Mouse (Mus musculus) midbrain, embryonic 13.5 days (tissue): ENCODE measurements at regions not wholly inside any gene's neighbourhood (a gene's known extent, or its start where the extent isn't known, plus 50 kb on each side); places are given as distances from the start of the nearest gene placed in this dataset.
A peak's percentile ranks its signal among the peaks of the same experiment; 100 is the strongest.

Experiments used
- ATAC-seq: fragments of 200-750 bp; cut with Nextera tagmentation; 2 replicates; pipeline ENCODE4 v1.8.0; 2017; ENCODE audit warnings: mild to moderate bottlenecking, moderate TSS enrichment, moderate library complexity
- H3K27ac ChIP-seq: fragments of 300-500 bp; sonication (generic); 2 replicates; pipeline ENCODE4 v1.5.1; 2015; ENCODE audit warnings: inconsistent platforms, mild to moderate bottlenecking, moderate library complexity
- H3K27me3 ChIP-seq: fragments of 300-500 bp; sonication (generic); 2 replicates; pipeline ENCODE4 v1.6.1; 2015; ENCODE audit warnings: mild to moderate bottlenecking, inconsistent platforms
- H3K36me3 ChIP-seq: fragments of 300-500 bp; sonication (generic); 2 replicates; pipeline ENCODE4 v1.6.1; 2015; ENCODE audit warnings: mild to moderate bottlenecking, inconsistent platforms
- H3K4me1 ChIP-seq: fragments of 300-500 bp; sonication (generic); replicated peaks from 2 replicates; pipeline ENCODE4 v1.6.1; 2015; ENCODE audit warnings: inconsistent platforms
- H3K4me2 ChIP-seq: fragments of 300-500 bp; sonication (generic); replicated peaks from 2 replicates; pipeline ENCODE4 v1.6.1; 2015; ENCODE audit warnings: moderate library complexity, mild to moderate bottlenecking, inconsistent platforms
- H3K4me3 ChIP-seq: fragments of 300-500 bp; sonication (generic); replicated peaks from 2 replicates; pipeline ENCODE4 v1.5.1; 2015; ENCODE audit warnings: mild to moderate bottlenecking, inconsistent platforms
- H3K9ac ChIP-seq: fragments of 300-500 bp; sonication (generic); replicated peaks from 2 replicates; pipeline ENCODE4 v1.6.1; 2015; ENCODE audit warnings: mild to moderate bottlenecking, inconsistent platforms
- H3K9me3 ChIP-seq: fragments of 300-500 bp; sonication (generic); 2 replicates; pipeline ENCODE4 v1.6.1; 2016; ENCODE audit warnings: mild to moderate bottlenecking, inconsistent platforms
- WGBS: fragments of 180-500 bp; shearing (Covaris S2); methylation state at CpG from one replicate; pipeline ENCODE4 v1.1.7; 2015; 5-methylcytosine and 5-hydroxymethylcytosine counted together

DNA sequence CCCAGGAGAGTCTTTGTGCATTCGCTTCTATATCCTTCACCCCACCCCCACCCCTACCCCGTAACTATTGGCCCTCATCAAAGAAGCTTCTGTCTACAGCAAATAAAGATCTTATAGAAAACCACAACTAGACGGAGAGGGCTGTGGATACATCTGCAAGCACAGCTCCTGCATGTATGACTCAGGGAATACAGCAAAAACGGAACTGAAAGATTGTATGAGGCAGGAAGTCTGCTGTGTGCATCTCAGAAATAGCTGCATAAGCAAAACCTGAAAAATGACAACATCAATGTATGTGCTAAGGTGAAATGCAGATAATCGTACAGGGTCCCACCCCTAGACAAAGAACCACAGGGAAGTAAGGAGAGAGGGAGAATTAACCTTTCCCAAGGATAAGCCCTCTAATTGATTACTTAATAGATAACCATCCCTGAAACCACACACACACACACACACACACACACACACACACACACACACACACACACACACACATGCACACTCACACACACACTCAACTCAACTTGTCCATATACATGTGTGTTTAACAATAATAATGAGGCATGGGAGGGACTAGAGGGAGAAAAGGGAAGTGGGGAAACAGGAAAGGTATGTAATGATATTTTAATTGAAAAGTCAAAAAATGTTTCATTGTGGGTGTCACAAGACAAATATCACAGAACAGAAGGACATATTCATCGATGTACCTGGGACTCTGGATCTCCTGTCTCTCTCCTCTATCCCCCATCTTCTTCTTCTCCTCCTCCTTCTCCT is 416.6 kb downstream of the Rprm start:
- no peak overlapping the region for H3K4me2 ChIP-seq
- no peaks in the 10 kb centered on the region for H3K9me3 ChIP-seq
- H3K27ac ChIP-seq: no peak overlapping the region
- 86% methylated on average over 6 of the region's 6 CpGs for WGBS
- H3K4me3 ChIP-seq: no peak overlapping the region
- no peaks in the 10 kb centered on the region for H3K4me1 ChIP-seq
- H3K36me3 ChIP-seq: no peaks in the 10 kb centered on the region
- ATAC-seq: no peak
- H3K9ac ChIP-seq: no peak overlapping the region
- H3K27me3 ChIP-seq: no peaks in the 10 kb centered on the region

GRCm38 (mm10) chr2:53680350-53681011 is 404.9 kb downstream of the Rprm start:
- no peaks in the 10 kb centered on the region for H3K36me3 ChIP-seq
- no peak overlapping the region for H3K27ac ChIP-seq
- 88% methylated on average over 5 of the region's 5 CpGs for WGBS
- no peaks in the 10 kb centered on the region for H3K9me3 ChIP-seq
- no peak overlapping the region for H3K4me3 ChIP-seq
- H3K4me1 ChIP-seq: peaks cover 5% of the 10 kb centered on the region
- no peak overlapping the region for H3K4me2 ChIP-seq
- ATAC-seq: no peak
- H3K9ac ChIP-seq: no peak overlapping the region
- no peaks in the 10 kb centered on the region for H3K27me3 ChIP-seq

- H3K4me2 ChIP-seq: no peak overlapping the region
- H3K27ac ChIP-seq: no peak overlapping the region
- no peak overlapping the region for H3K4me3 ChIP-seq
- H3K9ac ChIP-seq: no peak overlapping the region
- WGBS: 10% methylated on average over 4 of the region's 4 CpGs
- no peaks in the 10 kb centered on the region for H3K36me3 ChIP-seq
- H3K27me3 ChIP-seq: no peaks in the 10 kb centered on the region
- H3K4me1 ChIP-seq: peaks cover 5% of the 10 kb centered on the region
- no peak for ATAC-seq
- H3K9me3 ChIP-seq: no peaks in the 10 kb centered on the region
These were observed 402.8 kb downstream of the Rprm start for GRCm38 (mm10) chr2:53682599-53682998.

GRCm38 (mm10) chr2:53687281-53687680 is 398.1 kb downstream of the Rprm start:
- no peak overlapping the region for H3K4me3 ChIP-seq
- H3K27ac ChIP-seq: no peak overlapping the region
- 92% methylated on average over 7 of the region's 7 CpGs for WGBS
- H3K36me3 ChIP-seq: no peaks in the 10 kb centered on the region
- peaks cover 5% of the 10 kb centered on the region for H3K4me1 ChIP-seq
- H3K4me2 ChIP-seq: no peak overlapping the region
- no peak overlapping the region for H3K9ac ChIP-seq
- H3K9me3 ChIP-seq: no peaks in the 10 kb centered on the region
- H3K27me3 ChIP-seq: no peaks in the 10 kb centered on the region
- ATAC-seq: no peak

DNA sequence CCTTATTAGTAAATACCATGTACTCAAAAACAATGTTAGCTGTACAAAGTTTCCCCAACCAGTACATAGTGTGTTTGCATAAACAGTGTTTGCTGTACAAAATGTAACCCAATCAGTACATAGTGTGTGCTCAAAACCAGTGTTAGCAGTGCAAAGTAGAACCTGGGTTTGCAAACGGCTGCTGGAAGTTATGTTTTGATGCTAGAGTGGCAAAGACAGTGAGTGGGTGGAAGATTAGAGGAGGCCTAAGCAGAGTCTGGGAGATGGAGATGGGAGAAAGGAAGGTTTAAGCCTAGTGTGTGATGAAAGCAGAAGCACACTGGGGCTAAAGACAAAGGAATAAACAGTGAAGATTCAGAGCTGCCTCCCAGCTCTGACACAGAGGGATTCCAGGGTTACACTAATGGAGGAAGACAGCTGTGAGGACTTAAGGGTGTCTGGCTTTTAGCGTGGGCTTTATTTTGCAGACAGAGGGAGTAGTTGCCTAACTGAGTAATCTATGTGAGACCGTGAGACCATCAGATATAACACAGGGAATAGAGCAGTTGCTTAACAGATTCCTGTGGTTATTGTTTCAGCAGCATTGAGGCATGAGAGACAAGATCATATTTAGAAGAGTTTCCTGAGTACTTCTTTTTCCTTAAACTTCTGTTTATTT is 396.0 kb downstream of the Rprm start:
- H3K27me3 ChIP-seq: no peaks in the 10 kb centered on the region
- 21% methylated on average over 3 of the region's 3 CpGs for WGBS
- no peak overlapping the region for H3K4me2 ChIP-seq
- no peaks in the 10 kb centered on the region for H3K36me3 ChIP-seq
- H3K27ac ChIP-seq: no peak overlapping the region
- ATAC-seq: peak; percentile 68
- H3K9ac ChIP-seq: no peak overlapping the region
- H3K9me3 ChIP-seq: no peaks in the 10 kb centered on the region
- no peak overlapping the region for H3K4me3 ChIP-seq
- no peaks in the 10 kb centered on the region for H3K4me1 ChIP-seq

DNA sequence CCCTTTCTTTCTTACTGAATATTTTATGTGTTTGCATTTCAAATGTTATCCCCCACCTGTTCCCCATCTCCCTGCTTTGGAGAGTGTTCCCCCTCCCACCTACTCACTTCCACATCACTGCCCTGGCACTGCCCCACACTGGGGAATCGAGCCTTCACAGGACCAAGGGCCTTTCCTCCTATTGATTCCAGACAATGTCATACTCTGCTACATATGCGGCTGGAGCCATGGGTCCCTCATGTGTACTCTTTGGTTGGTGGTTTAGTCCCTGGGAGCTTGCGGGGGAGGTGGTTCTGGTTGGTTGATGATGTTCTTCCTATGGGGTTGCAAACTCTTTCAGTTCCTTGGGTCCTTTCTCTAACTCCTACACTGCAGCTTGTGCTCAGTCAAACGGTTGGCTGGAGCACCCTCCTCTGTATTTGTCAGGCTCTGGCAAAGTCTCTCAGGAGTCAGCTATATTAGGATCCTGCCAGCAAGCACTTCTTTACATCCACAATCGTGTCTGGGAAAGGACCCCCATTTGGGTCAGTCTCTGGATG is 393.7 kb downstream of the Rprm start:
- 62% methylated on average over 5 of the region's 5 CpGs for WGBS
- H3K4me1 ChIP-seq: no peaks in the 10 kb centered on the region
- H3K27ac ChIP-seq: no peak overlapping the region
- H3K36me3 ChIP-seq: no peaks in the 10 kb centered on the region
- H3K4me2 ChIP-seq: no peak overlapping the region
- H3K4me3 ChIP-seq: no peak overlapping the region
- H3K9ac ChIP-seq: no peak overlapping the region
- H3K27me3 ChIP-seq: no peaks in the 10 kb centered on the region
- no peak for ATAC-seq
- H3K9me3 ChIP-seq: no peaks in the 10 kb centered on the region

- H3K4me2 ChIP-seq: no peak overlapping the region
- H3K36me3 ChIP-seq: no peaks in the 10 kb centered on the region
- H3K4me1 ChIP-seq: no peaks in the 10 kb centered on the region
- H3K27ac ChIP-seq: no peak overlapping the region
- no peaks in the 10 kb centered on the region for H3K9me3 ChIP-seq
- ATAC-seq: peak; percentile 48; the same call in 1 of the 2 replicates
- H3K9ac ChIP-seq: no peak overlapping the region
- H3K27me3 ChIP-seq: no peaks in the 10 kb centered on the region
- WGBS: 83% methylated on average over 3 of the region's 3 CpGs
- H3K4me3 ChIP-seq: no peak overlapping the region
These were observed 374.1 kb downstream of the Rprm start for GRCm38 (mm10) chr2:53711213-53711612.

- no peak for ATAC-seq
- Histone ChIP-seq H3K4me1 (no peaks in the 10 kb centered on the region), H3K9me3 (no peaks in the 10 kb centered on the region), H3K27me3 (no peaks in the 10 kb centered on the region), H3K4me3 (no peak overlapping the region), H3K36me3 (no peaks in the 10 kb centered on the region), H3K9ac (no peak overlapping the region), H3K4me2 (no peak overlapping the region), H3K27ac (no peak overlapping the region)
- whole genome bisulfite sequencing: 91% methylated on average over 7 of the region's 7 CpGs
These were observed 372.2 kb downstream of the Rprm start for GRCm38 (mm10) chr2:53713106-53713640.

- no peaks in the 10 kb centered on the region for H3K36me3 ChIP-seq
- ATAC-seq: no peak
- H3K4me3 ChIP-seq: no peak overlapping the region
- H3K4me2 ChIP-seq: no peak overlapping the region
- WGBS: 64% methylated on average over 5 of the region's 5 CpGs
- no peaks in the 10 kb centered on the region for H3K9me3 ChIP-seq
- H3K9ac ChIP-seq: no peak overlapping the region
- H3K27me3 ChIP-seq: no peaks in the 10 kb centered on the region
- H3K4me1 ChIP-seq: no peaks in the 10 kb centered on the region
- H3K27ac ChIP-seq: no peak overlapping the region
These were observed 370.3 kb downstream of the Rprm start for GRCm38 (mm10) chr2:53715017-53715416.

DNA sequence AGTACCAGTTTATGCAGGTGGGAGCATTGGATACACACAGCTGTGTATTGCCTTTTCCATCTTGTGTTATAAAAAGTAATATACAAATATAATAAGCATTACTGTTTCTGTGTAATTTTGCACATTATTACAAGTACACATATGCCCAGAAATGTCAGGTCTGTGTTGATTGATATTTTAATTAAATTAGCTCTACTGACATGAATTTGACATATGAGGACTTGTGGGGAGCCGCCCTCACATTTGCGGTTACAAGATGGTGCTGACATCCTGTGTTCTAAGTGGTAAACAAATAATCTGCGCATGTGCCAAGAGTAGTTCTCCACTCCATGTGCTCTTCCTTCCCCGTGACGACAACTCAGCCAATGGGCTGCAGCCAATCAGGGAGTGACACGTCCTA is 362.1 kb downstream of the Rprm start:
- Histone ChIP-seq H3K4me1 (no peaks in the 10 kb centered on the region), H3K9me3 (no peaks in the 10 kb centered on the region), H3K4me2 (no peak overlapping the region), H3K9ac (no peak overlapping the region), H3K36me3 (no peaks in the 10 kb centered on the region), H3K4me3 (no peak overlapping the region), H3K27me3 (no peaks in the 10 kb centered on the region), H3K27ac (no peak overlapping the region)
- no peak for ATAC-seq
- WGBS: 95% methylated on average over 6 of the region's 6 CpGs

- Histone ChIP-seq H3K36me3 (no peaks in the 10 kb centered on the region), H3K9ac (no peak overlapping the region), H3K4me3 (no peak overlapping the region), H3K4me1 (no peaks in the 10 kb centered on the region), H3K27me3 (no peaks in the 10 kb centered on the region), H3K27ac (no peak overlapping the region), H3K4me2 (no peak overlapping the region), H3K9me3 (no peaks in the 10 kb centered on the region)
- no peak for ATAC-seq
These were observed 356.7 kb downstream of the Rprm start for GRCm38 (mm10) chr2:53728693-53729092.

DNA sequence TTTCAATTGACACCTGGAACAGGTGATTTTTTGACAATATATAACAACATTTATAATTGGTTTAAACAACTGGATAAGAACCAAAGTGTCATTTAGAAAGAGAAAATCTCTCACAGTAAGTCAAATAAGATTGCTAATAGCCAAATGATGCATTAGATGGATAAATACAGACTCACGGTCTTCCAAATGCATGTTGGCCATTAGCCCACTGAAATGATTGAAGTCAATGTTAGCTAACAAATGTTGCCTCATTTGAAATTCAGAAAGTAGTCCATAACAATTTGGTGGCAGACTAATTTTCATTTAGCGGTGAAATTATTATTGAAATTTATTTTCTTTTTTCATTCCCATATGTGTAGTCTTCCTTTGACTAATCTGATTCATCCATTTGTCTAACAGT is 354.9 kb downstream of the Rprm start:
- H3K27ac ChIP-seq: no peak overlapping the region
- 94% methylated on average over 2 of the region's 2 CpGs for WGBS
- H3K4me3 ChIP-seq: no peak overlapping the region
- no peaks in the 10 kb centered on the region for H3K36me3 ChIP-seq
- H3K4me2 ChIP-seq: no peak overlapping the region
- no peaks in the 10 kb centered on the region for H3K27me3 ChIP-seq
- no peak for ATAC-seq
- no peak overlapping the region for H3K9ac ChIP-seq
- no peaks in the 10 kb centered on the region for H3K9me3 ChIP-seq
- no peaks in the 10 kb centered on the region for H3K4me1 ChIP-seq
